Mouse (Mus musculus) gastrocnemius, adult 2 months (tissue): ENCODE results near the gene Tut7. TPM values are rescaled to one million over a fixed set of nuclear protein-coding genes. Genes with fewer than 3 reads are reported as not detected.
A peak's percentile ranks its signal among the peaks of the same experiment; 100 is the strongest.
"Not testable (repeated sequence)": the region's sequence is repeated elsewhere in the genome, so short reads cannot be mapped to it uniquely, and the experiment has no call there.

Source experiments
- DNase-seq: peaks from one replicate; pipeline ENCODE4 v3.0.0; 2022
- H3K27ac ChIP-seq: fragments of 200-600 bp; 2 replicates; pipeline ENCODE4 v1.8.1; 2022; ENCODE audit warnings: mild to moderate bottlenecking
- H3K4me3 ChIP-seq: fragments of 200-600 bp; 2 replicates; pipeline ENCODE4 v1.8.1; 2022; ENCODE audit warnings: mild to moderate bottlenecking, moderate library complexity
- CTCF ChIP-seq: fragments of 200-600 bp; IDR thresholded peaks from 2 replicates; pipeline ENCODE4 v1.8.1; 2022; ENCODE audit warnings: antibody characterized with exemption, mild to moderate bottlenecking, moderate library complexity
- intact Hi-C: fragments of 180-260 bp; cut with DNase I; formaldehyde crosslinking; loops from one replicate; pipeline ENCODE4 v1.15.1; 2025
- total RNA-seq, 2 experiments: library from RNA; stranded (reverse); gene quantifications; 2 replicates each; pipeline ENCODE4 v1.2.3; 2021

The Tut7 gene
- total RNA-seq, 2 experiments from 2014 or later: 40.5 to 43.5 TPM

DNA sequence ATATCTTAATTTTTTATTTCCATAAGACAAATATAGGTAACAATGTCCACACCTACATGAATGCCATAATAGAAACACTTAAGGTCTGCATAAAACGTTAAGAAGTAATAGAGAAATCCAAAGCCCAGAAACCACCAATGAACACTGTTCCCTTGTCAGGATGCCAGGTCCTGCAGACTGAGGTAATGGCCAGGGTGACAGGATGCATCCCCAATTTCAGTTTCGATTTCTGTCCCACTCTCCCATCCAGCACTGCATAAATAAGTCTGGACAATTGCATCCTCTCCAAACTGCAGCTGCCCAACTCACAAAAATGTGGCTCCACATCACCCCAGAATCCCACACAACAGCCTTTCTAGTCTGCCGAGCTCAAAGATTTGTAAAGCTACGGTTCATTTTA, 2.8 kb downstream of the Tut7 start:
- Histone ChIP-seq H3K4me3 (peak overlapping the region; percentile 99), H3K27ac (peak overlapping the region; percentile 95)
- intact Hi-C loops: no loop called here
- DNase-seq: no peak
- no peak for TF ChIP-seq CTCF

DNA sequence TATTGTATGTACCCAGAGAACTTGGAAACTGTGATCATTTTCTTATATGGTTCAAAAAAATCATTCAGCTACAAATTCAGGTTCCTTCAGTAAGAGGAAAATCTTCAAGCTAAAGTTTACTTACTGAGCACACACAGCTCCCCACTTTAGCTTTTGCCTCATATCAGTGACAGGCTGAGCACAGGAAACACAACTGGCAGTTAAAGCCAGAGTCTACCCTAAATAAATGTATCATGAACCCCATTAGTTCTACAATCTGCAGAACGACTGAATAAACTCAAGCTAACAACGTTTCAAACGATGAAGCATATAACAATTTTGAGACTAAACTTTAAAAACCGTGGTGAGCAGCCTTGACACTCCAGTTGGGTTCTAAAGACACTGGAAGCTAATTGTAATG, 5.6 kb downstream of the Tut7 start:
- TF ChIP-seq CTCF: no peak
- DNase-seq: no peak
- no peak overlapping the region for H3K27ac ChIP-seq
- no peak overlapping the region for H3K4me3 ChIP-seq
- intact Hi-C loops: no loop called here

DNA sequence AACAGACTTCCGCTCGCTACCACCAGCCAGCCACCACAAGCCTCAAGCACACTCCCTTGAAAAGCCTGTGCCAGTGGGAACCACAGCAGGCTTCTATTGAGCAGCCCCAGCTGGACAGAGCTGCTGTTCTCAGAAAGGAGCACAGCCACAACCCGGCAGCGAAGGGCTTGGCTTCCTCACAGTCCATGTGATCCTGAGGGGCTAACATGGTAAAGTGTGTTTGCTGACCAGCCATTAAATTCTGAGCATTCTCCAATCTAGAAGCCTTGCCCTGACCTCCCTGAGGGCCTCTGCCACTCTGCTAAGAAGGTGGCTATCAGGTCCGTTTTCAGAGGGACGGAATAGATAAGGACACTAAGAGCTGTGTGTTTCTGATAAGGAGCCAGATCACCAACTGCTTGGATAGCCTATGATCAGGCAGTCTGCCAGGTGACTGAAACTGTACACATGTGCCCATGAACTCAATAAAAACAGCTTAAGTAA, 8.8 kb downstream of the Tut7 start:
- intact Hi-C loops: no loop called here

DNA sequence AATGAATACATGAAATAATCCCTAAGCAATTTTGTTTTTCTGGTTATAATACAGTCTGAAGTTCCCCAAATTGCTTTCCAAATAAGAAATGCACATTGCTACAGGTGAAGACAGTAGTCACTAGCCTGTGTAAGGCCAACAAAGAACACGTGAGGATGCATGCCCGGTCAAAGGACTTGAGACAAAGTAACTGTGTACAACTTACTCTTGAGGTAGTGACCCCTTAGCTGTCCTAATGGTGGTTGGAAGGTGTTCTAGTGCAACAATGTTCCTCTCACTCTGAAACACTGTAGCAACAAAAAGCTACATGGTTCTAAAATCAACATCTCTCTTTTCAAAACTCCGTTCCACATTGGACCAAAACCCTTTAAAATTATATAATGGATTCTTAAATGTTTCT, 11.4 kb downstream of the Tut7 start:
- Histone ChIP-seq H3K4me3 (no peak overlapping the region), H3K27ac (no peak overlapping the region)
- TF ChIP-seq CTCF: no peak
- no peak for DNase-seq
- intact Hi-C loops: no loop called here

More for the DNA sequence above, 8.8 kb downstream of the Tut7 start:
- TF ChIP-seq CTCF: no peak
- no peak for DNase-seq
- no peak overlapping the region for H3K4me3 ChIP-seq
- H3K27ac ChIP-seq: no peak overlapping the region

DNA sequence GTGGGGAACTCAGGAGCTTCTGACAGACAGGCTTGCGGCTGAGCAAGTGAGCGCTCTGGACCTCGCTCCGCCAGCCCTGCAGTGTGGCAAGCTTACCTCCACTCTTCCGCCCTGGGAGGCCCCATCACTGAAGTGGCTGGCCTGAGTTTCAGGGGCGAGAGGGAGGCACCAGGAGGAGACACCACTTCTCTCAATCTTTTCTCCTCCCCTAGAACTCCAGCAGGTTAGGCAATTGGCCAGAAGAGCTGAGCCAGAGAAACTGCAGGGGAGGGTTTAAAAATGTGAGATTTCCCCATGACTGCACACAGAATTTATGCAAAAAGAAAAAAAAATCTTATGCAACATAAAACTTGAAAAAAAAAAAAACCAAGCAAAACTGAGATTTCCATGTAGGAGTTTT, 21.9 kb downstream of the Tut7 start:
- intact Hi-C loops: no loop called here

DNA sequence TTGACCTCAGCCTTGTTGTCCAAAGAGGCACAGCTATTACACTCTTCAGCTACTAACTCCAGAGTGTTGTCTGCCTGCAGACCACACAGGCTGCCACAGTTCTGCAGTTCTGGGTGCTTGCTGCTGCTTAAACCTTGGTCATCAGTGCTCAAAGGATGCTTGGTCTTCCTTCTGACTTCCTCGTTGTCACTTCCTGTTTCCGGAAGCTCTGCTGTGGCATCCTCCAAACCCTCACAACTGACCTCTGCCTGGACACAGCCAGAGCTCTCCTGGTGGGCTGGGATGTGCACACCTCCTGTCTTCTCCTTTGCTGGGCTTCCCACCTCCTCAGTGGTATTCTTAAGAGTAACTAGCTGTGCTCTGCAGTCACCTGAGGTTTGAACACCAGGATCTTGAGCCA, 22.9 kb downstream of the Tut7 start:
- no peak for TF ChIP-seq CTCF
- no peak for DNase-seq
- intact Hi-C loops: no loop called here
- Histone ChIP-seq H3K4me3 (no peak overlapping the region), H3K27ac (no peak overlapping the region)

More for the DNA sequence above, 21.9 kb downstream of the Tut7 start:
- TF ChIP-seq CTCF: no peak
- Histone ChIP-seq H3K4me3 (no peak overlapping the region), H3K27ac (no peak overlapping the region)
- DNase-seq: no peak

DNA sequence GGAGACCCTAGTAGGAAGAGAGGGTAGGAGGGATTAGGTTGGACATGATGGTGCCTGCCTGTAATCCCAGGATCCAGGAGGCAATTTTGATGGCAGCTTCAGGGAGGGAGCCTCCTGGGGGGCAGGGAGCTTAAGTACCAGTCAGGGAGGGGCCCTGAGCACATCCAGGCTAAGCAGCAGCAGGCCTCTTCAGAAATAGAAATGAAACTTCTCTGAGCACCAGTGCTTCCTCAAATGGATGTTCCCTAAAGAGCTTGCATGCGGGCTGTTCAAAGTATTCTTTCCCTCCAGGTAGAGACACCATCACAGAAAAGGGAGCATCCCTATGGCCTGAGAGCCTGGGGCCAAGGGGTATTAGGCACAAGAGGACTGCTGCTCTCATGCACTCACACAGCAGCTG, 24.6 kb downstream of the Tut7 start:
- intact Hi-C loops: no loop called here
- DNase-seq: no peak
- H3K4me3 ChIP-seq: no peak overlapping the region
- H3K27ac ChIP-seq: no peak overlapping the region
- no peak for TF ChIP-seq CTCF

DNA sequence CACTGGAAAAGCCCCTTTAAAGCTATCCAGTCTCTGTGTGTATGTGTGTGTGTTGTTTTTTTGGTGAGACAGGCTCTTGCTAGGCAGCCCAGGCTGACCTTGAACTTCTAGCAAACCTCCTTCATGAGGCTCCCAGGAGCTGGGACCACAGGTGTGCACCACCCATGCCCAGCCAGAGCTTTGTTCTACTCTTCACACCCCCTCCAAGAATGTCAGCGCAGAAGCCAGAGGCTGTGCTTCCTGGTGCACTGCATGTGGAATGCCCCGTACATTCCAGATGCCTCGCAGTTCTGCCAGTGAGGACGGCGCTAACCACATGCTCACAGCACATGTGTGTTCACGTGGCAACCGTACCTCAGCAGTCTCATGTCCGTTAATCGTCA, 26.5 kb downstream of the Tut7 start:
- TF ChIP-seq CTCF: no peak
- H3K27ac ChIP-seq: no peak overlapping the region
- H3K4me3 ChIP-seq: no peak overlapping the region

DNA sequence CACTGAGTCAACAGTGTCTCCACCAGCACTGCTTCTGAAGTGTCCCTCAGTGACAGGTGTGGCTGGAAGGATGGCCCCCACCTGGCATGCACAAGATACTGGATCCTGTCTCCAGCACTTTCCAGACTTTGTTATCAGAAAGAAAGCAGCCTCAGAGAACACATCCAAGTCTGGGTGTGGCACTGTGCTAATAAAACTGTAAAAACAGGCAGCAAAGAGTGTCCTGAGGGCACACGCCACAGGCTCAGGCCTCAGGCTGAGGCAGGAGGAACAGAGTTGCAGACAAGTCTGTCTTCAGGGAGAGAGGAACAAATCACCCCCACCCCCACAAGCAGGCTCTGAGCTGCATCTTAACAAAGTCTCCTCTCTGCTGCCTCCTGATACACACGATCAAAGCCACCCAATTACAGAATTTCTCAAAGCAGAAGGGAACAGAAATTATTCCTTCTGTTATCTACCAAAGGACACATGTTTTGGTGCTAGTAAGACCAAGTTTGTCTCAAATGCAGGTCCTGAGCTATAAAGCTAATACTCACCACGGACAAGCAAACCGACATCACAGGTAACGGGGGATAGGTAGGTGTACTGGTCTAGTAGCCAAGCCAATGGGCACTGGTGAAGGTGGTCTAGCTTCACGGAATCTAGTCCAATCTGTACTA, 27.0 kb downstream of the Tut7 start:
- Histone ChIP-seq H3K27ac (no peak overlapping the region), H3K4me3 (no peak overlapping the region)
- no peak for DNase-seq
- intact Hi-C loops: no loop called here
- no peak for TF ChIP-seq CTCF

More for the DNA sequence above, 26.5 kb downstream of the Tut7 start:
- DNase-seq: no peak
- intact Hi-C loops: no loop called here

DNA sequence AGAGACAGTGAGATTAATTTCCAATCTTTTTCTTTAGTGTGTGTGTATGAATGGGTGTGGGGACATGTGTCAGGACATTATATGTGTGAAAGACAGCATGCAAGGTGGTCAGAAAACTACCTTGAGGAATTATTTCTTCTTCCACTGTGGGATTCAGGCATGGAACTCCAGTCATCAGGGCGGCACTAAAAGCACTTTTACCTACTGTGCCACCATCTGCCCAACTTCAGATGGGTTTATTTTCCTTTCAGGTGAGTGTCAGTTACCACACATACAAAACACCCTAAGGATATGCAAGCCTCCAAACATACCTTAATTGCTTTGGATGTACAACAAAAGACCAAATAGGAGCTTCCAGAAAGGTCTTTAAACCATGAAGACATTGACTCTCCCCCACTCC, 28.2 kb downstream of the Tut7 start:
- no peak for TF ChIP-seq CTCF
- intact Hi-C loops: no loop called here
- Histone ChIP-seq H3K27ac (no peak overlapping the region), H3K4me3 (no peak overlapping the region)
- DNase-seq: no peak

DNA sequence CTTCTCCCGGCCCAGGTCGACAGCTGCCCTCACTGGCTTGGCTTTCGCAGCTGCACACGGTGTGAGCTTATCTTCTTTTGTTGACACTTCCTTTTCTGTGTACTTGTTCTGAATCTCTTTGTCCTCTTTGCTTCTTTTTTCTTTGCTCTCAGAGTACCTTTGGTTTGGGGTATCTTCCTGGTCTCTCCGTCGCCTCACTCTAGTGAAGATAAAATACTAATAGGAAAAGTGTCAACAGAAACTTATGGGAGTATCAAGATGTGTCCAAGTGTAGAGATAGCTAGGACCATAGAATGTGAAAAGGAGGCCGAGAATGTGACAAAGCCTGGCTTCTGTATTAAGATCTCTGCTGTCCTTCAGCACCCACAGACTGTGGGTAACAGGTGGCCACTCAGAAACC, 40.8 kb downstream of the Tut7 start, which contains the start of gene Gm49354:
Gene Gm49354 (minus strand): TSS at position 101 of the 400 bp plus-strand sequence.
- no peak for DNase-seq
- H3K4me3 ChIP-seq: no peak within 1 kb of the TSS
- no peak for TF ChIP-seq CTCF
- intact Hi-C loops: no loop called here
- no peak within 1 kb of the TSS for H3K27ac ChIP-seq

DNA sequence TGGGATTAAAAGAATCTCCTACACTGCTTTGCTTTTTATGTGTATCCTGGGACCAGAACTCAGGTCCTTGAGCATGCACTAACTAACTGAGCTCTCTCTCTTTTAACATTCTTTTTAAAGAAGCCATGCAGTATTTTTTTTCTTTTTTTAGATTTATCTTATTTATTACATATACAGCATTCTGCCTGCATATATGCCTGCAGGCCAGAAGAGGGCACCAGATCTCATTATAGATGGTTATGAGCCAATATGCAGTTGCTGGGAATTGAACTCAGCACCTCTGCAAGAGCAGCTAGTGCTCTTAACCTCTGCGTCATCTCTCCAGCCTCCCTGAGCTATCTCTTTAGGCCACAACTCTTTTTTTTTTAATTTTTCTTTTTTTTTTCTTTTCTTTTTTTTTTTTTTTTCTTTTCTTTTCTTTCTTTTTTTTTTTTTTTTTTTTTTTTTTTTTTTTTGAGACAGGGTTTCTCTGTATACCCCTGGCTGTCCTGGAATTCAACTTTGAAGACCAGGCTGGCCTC, 43.1 kb downstream of the Tut7 start:
- TF ChIP-seq CTCF: peak; percentile 50
- H3K4me3 ChIP-seq, intact Hi-C loops, DNase-seq, H3K27ac ChIP-seq: not testable (repeated sequence)

DNA sequence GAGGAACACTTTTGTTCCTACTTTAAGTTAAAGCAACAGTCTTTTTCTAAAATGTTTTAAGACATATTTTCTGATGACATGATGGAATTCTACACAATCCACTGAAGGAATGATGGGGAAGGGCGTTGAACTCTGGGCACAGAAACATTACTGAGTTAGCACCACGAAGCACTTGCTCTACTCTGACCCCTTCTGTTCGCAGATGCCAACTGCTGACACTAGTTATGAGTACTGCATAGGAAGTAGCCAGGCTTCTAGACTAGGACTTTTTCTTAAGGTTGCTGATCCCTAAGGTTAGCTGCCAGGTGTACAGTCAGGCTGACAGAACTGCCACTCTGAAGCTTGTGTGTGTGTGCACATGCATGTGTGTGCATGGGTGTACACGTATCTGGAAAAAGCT, 43.7 kb downstream of the Tut7 start:
- Histone ChIP-seq H3K27ac (no peak overlapping the region), H3K4me3 (no peak overlapping the region)
- intact Hi-C loops: no loop called here
- no peak for TF ChIP-seq CTCF
- no peak for DNase-seq

DNA sequence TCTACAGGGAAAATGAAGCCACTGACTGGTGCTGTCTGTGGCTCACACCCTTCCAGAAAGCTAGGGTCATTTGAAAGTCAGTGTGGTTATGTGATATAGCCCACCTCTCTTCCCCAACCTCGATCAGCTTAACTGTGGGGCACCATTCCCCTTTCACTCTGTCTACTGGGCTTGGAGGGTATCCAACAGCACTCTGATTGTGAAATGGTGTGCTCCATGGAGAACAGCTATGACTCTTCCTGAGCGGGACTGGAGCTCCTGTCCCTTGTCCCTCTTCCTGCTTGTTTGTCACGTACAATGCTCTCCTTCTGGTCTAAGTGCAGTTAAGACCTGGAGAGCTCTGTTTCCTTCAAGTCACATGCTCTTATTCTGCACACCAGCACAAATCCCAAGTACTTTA, 47.8 kb downstream of the Tut7 start:
- DNase-seq: no peak
- intact Hi-C loops: no loop called here
- Histone ChIP-seq H3K27ac (no peak overlapping the region), H3K4me3 (no peak overlapping the region)
- no peak for TF ChIP-seq CTCF
